Mouse (Mus musculus): ENCODE measurements around the gene Lime1.
A peak's percentile ranks its signal among the peaks of the same experiment; 100 is the strongest.

The Lime1 gene

DNA sequence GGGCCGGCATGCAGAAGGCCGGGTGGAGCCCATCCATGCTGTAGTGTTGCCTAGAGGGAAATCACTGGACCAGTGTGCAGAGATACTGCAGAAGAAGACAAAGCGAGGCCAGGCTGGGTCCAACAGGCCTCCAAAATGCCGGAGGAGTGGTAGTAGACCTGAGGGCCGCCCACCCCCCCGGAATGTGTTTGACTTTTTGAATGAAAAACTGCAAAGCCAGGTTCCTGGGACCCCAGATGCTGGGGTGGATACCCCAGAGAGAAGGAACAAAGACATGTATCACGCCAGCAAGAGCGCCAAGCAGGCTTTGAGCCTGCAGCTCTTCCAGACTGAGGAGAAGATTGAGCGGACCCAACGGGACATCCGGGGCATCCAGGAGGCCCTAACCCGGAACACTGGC is at the start of gene Lime1:
TSS of gene Lime1 (plus strand) at position 301 of the 400 bp plus-strand sequence.
- no peak for DNase-seq (ENCODE audit: low spot score)

DNA sequence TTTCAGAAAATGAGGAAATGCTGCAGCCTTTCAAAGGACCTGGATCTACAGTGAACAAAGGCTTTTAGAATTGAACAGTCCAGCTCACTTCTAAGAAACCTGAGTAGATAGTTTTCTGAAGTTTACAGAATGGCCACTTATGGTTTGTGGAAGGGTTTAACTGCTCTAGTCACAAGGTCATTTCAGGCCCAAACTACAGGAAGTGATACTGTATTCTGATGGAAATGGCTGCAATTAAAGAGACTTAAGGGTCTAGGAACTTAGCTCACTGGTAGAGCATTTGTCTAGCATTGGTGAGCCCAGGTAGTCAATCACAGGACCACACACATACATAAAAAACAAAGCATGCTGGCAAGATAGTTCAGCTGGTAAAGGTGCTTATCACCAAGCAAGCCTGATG is 47.3 kb upstream of the Lime1 start:
- no peak for DNase-seq (ENCODE audit: low spot score)

DNA sequence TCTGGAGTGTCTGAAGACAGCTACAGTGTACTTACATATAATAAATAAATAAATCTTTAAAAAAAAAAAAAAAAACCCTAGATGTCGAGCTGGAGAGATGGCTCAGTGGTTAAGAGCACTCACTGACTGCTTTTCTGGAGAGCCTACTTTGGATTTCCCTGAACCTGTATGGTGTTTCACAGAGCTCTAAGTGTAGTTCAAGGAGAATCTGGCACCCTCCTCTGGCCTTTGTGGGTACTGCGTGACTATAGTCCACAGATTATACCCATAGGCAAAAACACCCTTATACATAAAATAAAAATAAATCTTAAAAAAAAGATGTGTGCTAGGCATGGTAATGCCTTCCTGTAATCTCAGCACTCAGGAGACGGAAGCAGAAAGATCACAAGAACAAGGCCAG is 45.9 kb upstream of the Lime1 start:
- peak; percentile 50 for DNase-seq (ENCODE audit: low spot score)

DNA sequence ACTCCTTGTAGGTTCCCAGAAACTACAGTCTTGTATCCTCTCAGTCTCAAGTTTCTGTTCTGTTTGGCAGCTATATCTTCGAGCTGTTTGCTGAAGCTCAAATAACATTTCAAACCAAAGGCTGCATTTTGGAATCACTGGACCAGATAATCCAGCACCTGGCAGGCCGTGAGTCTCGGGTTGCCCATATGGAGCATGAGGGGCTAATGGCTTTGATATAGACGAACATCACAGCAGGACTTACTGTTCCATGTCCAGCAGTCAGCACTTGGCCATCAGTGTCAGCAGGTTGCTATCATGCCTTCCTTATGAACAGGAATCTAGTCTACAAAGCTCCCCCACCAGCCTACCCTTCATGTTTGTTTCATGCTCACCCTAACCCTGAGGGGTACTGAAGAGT is 39.5 kb upstream of the Lime1 start:
- DNase-seq (ENCODE audit: low spot score), result no peak

DNA sequence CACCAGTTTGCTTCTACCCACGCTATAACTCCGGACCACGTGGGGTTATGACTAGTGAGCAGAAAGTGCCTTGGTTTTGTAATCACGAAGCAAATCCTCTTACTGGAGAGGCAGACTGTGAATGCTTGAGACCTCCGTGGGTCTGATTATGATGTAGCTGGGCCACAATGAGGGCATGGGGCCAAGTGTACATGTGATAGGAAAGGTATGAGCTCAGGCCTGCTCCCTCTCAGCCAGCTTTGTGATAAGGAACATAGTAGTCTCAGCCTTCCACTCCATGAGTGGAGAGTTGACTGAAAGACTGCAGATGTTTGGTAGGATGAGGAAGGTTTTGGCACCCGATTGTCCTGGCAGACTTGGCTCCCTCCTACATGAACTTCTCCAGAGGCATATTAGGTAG is 37.1 kb upstream of the Lime1 start:
- no peak for DNase-seq (ENCODE audit: low spot score)

DNA sequence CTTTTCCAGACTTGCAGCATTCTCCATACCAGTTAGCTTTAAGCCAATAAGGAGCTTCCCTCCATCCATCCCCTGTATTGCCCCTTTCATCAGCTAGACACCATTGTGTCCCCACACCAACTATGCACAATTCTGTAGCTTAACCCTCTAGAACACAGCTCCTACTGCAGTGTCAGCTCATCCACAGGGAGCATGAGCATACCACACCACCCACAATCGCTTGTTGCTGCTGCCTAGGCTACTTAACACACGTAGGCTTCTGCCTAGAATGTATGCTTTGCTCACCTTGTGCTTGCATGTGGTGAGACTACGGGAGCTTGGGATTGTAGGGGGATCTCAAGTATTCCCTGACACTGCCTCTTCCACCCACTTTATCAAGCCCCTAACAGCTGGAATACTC is 23.1 kb upstream of the Lime1 start:
- no peak for DNase-seq (ENCODE audit: low spot score)

DNA sequence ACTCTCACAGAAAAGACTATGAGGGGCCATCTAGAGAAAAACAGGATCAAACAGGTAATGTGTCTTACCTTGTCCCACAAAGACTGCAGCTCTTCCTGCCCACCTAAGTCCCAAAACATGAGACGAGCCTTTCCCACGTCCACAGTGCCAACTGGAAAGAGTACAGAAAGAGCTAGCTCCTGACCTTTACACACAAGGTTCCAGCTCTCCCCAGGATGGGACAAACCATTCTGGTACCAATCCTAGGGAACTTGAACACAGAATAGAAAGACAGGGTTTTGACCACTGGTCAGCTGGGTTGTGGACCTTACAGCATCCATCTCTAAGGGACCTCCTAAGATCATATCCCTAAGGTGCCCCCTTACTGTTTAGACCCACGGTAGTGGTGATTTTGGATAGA is 15.9 kb upstream of the Lime1 start:
- DNase-seq (ENCODE audit: low spot score), result no peak

DNA sequence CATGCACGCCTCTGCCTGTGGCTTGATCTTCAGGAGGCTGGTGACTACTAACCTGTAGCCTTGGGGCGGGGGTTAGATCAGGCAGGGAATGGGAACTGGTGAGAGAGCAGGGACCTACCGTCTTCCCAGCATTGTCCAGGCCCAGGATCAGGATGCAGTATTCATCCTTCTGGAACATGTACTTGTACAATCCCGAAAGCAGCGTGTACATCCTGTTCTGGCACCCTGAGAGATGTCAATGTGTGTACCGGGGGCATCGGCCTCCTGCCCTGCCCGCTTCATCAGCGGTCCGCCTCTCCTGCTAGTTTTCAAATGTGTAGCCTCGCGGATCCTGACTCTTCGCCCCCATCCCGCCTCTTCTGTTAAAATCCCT is 15.4 kb upstream of the Lime1 start:
- no peak for DNase-seq (ENCODE audit: low spot score)

DNA sequence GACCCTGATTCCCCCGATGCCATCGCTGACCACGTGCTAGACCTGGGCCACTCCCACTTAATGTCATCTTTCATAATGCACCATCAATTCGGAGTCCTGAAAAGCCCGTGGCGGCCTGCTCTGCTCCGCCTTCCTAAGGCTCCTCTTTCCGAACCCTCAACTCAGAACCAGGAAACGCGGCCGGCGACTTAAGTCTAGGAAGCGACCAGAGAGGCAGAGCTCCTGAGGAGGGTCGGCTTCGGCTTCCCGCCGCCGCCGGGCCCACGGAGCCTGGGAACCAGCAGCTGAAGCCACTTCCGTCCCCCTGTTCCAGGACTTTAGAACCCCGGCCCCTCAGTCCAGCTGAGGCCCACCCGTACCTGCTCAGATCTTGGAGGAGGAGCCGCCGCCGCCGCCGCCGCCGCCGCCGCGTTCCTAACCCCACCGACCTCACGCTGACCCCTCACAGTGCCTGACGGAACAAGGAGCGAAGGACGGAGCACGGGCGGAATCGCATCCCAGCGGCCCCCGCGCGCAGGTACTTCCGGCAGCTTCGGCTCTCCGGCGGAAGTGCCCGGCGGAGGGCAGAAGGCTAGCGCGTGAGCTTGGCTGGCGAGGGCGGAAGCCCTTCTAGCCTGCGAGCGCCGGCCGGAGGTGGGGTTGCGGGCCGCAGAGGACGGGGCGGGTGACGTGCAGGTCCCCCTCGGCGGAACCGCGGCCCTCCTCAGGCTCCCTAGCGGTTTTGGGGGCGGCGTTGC is 14.8 kb upstream of the Lime1 start, which contains the start of the genes Zgpat and Arfrp1:
TSS of gene Zgpat (plus strand) at position 69 of the 737 bp plus-strand sequence.
TSS of gene Arfrp1 (minus strand) at position 545 of the 737 bp plus-strand sequence.
- DNase-seq (ENCODE audit: low spot score), result peak; percentile 80

DNA sequence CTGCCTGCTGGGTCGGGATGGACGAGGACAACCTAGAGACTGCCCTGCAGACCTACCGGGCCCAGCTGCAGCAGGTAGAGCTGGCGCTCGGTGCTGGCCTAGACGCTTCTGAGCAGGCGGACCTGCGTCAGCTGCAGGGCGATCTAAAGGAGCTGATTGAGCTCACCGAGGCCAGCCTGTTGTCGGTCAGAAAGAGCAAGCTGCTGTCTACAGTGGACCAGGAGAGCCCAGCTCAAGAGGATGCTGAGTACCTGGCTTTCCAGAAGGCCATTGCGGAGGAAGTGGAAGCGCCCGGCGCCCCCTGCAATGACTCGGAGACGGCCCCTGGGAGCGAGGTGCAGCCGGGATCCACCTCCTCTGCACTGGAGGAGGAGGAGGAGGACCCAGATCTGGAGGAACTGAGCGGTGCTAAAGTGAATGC is 14.2 kb upstream of the Lime1 start:
- DNase-seq (ENCODE audit: low spot score), result no peak

DNA sequence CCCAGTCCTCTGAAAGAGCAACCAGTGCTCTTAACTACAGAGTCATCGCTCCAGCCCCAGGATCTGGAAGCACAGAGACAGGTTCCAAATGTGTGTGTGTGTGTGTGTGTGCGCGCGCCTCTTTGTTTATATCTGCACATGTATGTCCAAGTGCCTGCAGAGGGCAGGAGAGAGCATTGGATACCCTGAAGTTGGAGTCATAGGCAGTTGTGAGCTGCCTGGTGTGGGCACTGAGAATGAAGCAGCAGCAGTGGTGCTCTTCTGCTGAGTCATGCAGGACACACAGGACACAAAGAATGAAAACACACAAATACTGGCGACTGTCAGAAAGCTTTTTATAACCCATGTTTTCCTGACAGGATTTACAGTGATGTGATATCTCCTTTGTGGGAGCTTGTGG is 9.9 kb upstream of the Lime1 start:
- no peak for DNase-seq (ENCODE audit: low spot score)

DNA sequence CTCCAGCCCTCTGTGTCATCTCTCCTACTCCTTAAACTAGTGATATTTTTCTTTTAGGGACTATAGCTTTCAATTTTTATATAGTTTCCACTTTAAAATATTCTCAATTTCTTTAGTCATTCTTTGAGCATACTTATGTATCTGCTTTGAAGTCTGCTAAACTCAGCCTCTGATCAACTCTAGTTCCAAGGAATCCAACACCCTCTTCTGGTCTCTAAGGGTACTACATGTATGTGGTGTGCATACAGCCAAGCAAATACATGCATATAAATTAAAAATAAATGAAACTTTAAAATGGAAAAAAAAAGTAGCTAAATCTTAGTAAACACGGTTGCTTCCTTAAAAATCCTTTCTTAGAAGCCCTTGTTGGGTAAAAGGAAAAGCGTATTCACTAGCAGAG is 4.1 kb upstream of the Lime1 start:
- DNase-seq (ENCODE audit: low spot score), result no peak

DNA sequence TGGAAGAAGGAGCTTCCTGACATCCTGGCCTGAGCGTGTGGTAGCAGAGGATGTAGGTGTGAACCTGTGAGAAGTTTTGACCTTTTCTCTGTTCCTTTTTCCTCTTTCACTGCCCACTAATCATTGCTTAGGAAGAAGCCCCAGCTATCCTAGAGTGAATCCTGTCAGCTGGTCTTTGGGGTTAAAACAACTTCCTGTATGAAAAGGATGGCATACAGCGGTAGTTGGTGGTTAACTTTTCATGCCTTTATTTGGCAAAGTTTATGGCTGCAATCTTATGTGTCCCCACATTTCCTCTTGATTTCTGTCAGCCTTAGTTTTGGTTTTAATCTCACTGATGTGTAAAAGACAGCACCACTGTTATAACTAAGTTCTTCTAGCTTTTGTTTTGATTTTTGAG is 2.6 kb upstream of the Lime1 start:
- DNase-seq (ENCODE audit: low spot score), result no peak

DNA sequence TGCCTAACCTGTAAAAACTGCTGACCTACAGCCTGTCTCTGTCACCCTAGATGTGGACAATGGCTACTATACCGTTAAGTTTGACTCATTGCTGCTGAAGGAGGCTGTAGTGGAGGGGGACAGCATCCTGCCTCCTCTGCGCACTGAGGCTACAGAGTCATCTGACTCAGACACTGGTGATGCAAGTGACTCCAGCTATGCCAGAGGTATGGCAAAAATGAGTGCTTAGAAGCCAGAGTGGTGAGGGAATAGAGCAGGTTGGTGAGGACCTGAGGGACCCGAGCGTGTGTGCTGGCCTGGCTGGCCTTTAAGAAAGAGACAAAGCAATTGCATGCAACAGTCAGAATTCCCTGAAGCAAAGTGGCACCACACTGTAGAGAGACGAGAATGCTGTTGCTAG is 1.2 kb upstream of the Lime1 start:
- DNase-seq (ENCODE audit: low spot score), result no peak

DNA sequence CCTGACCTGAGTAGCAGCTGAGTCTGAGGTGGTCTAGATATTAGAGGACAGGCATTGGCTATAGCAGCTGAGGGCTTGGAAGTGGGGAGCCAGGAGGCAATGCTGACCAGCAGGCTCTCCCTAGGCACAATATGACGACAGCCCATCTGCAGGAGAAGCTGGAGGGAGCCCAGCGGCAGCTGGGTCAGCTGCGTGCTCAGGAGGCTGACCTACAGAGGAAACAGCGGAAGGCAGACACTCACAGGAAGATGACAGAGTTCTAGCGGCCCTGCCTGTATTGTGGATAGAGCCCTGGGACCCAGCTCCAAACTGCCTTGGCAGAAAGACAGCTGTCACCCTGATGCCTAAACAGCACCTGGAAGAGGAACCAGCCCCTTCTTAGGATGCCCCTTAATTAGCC is 373 bp downstream of the Lime1 start:
- no peak for DNase-seq (ENCODE audit: low spot score)

DNA sequence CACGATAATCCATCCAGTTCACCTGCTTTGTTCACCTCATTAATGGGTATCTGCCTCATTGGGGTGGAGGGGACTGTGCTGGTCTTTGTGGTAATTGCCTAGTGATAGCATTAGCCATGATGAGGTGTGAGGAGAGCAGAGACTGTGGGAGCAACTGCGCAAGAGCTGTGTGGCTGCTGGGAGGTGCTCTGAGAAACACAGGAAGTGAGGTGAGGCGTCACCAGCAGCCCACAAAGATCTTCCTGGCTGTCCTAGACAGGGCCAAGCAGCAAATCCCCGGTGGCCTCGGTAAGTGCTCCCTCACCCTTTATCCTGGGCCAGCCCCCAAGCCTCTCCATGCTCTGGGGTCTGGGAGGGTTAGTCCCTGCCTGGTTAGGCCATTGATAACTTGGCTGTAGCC is 1.2 kb downstream of the Lime1 start:
- DNase-seq (ENCODE audit: low spot score), result no peak

DNA sequence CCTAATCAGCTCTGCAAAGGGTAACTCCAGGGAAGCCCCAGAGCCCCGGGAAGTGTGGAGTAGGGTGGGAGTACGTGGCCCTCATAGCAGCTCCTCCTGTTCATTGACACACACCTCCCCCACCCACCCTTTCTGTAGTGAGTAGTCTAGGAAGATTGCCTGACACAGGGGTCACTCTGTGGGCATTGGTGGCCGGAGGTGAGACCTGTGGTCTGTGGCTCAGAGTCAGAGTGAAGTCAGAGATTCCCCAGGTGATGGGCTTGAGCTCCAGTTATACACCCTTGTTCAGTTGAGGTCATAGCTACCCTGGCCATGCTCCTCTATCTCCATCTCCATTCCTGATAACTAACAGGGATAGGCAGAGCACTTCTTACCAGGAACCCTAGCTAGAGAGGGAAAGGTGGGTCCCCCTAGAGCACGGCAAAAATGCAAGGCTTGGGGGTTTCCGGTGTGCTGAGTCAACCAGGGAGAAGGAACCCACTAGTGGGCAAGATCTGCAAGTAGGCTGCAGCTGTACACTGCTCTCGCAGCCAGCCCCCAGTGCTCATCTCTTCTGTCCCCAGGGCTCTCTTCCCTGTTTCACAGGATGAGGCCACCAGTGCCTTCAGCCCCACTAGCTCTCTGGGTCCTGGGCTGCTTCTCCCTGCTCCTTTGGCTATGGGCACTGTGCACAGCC is 1.9 kb downstream of the Lime1 start:
- no peak for DNase-seq (ENCODE audit: low spot score)

DNA sequence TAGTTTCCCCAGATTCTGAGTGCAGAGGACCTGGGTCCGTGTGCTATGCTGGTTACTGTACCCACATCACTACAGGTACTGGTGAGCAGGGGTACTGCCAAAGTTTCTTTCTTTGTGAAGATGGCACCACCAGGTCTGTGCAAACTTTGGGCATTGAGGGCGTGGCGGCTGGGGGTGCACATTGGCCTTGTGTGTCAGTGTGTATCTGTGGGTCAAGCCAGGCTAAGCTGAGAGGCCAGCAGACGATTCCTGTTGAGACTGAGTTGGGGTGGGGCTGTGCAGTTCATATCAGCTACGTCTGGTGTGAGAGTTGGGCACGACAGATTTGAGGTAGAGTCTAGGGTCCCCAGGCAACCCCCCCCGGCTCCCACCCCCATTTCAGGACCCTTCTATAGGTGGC is 4.6 kb downstream of the Lime1 start:
- DNase-seq (ENCODE audit: low spot score), result no peak

DNA sequence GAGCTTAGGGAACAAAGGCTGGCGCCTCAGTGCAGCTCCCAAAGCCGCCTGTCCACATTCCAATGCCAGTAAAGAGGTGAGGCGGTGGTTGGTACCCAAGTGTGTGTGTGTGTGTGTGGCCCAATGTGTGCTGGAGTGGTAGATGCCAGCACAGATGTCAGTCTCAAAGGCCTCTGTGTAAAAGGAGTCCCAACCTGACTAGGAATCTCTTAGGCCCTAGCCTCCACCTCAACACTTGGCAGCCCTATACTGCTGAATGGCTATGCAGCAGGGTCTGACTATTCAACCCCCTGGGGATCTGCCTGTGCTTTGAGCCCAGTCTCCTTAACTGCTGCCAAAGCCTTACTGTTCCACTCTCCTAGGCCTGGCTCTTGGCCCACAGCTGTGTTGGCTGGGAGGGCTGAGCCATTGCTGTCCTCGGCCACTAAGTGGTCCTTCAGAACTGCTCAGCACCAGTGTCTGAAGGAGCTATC is 5.1 kb downstream of the Lime1 start:
- no peak for DNase-seq (ENCODE audit: low spot score)

DNA sequence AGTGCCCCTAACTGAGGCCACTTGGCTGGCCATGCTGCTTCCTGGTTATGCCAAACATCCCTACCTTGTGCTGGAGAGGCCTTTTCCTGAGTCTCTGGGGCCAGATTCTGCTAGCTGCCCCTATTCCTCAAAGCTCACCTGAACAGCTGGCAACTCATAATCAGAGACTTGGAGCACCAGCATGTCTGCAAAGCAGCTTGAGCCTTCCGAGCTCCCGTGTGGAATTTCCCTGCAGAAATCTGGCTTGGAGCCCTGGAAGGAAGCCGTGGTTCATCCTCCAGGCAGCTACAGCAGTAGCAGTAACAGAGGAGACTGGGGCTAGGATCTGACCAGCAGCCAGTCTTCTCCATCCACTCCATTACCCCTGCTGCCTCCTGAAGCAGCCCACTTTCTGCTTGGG is 6.0 kb downstream of the Lime1 start:
- DNase-seq (ENCODE audit: low spot score), result no peak

DNA sequence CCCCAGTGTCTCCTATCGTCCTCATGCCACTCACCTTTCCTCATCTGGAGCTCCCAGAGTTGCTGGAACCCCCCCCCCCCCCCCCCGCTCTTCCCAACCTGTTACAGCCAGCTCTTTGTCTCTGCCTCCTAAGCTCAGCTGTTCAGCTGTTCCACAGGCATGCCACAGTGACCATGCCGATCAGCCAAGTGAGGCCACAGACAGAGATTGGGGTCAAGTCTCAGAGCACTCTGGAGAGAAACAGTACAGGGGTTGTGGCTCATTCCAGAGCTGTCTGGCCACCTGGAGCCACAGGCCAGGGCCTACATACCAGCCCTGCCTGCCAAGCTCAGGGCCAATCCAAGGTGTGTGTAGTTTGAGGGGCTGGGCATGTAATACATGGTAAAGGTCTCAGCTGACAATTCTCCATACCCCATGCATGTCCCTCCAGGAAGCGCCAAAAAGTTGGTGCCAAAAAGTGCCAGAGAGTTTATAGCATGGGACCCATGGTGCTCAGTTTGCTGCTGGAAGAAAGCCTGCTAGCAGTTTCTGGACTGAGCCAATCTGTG is 6.9 kb downstream of the Lime1 start:
- no peak for DNase-seq (ENCODE audit: low spot score)

DNA sequence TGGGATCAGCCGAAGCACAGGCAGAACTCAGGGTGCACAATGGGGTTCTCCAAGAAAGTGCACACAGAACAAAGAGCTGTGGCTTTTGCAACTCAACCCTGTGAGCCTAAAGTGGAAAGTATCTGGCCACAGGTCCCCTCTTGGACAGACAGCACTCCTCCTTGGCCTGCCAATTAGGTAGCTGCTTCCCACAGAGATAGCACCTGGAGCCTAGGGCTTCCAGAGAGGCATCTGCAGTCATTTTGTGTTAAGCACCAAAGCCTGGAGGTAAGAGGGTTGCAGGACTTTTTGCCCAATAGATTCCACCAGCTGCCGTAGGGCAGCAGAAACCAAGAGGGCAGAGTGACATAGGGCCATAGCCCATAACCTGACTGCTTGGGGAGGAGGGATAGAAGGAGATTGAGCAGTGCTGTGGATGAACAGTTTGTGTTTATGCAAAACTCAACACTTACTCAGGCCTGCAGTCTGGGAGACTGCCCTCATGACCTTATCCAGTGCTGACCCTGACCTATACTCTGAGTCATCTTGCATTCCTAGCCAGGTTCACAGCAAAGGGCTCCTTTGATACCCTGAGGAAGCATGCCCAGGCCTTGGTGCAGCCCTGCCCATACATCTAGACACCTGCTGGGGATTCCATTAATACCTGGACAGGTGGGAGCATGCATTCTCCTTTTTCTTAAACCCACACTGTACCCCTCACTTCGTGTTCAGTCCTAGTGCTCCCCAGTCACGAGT is 10.4 kb downstream of the Lime1 start:
- DNase-seq (ENCODE audit: low spot score), result no peak

DNA sequence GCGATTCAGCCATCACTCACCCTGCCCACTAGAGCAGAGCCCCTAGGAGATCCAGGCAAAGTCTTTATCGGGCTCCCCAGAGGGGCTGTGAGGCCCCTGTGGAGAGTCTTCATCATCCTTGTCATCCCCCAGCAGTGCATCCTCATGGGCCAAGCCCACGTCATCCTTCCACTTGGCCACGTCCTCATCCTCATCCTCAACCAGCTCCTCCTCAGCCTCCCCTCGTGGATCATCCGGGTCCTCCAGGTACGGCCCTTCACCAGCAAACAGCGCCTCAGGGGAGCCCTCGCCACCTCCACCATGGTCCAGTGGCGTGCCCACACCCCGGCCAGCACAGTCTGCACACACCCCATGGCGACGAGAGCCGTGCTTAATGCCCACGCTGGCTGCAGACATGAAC is 11.1 kb downstream of the Lime1 start:
- no peak for DNase-seq (ENCODE audit: low spot score)
